Mouse (Mus musculus) myocyte (in vitro differentiated cells): ENCODE results near the gene Napepld. TPM values are rescaled to one million over a fixed set of nuclear protein-coding genes. Genes with fewer than 3 reads are reported as not detected.

Source experiments
- H3K27me3 ChIP-seq: one replicate; pipeline ENCODE4 v1.6.1; 2011; ENCODE audit not compliant: control insufficient read depth, insufficient read depth, insufficient read length
- H3K36me3 ChIP-seq: one replicate; pipeline ENCODE4 v1.6.1; 2011; ENCODE audit not compliant: control insufficient read depth, insufficient read depth
- H3K4me2 ChIP-seq: one replicate; pipeline ENCODE4 v1.6.1; 2011; ENCODE audit warnings: low read depth, control low read depth
- H3K4me3 ChIP-seq: one replicate; pipeline ENCODE4 v1.5.1; 2011; ENCODE audit warnings: mild to moderate bottlenecking, control low read depth, moderate library complexity
- H3K79me2 ChIP-seq: one replicate; pipeline ENCODE4 v1.6.1; 2011; ENCODE audit not compliant: control insufficient read depth, insufficient read depth
- H3ac ChIP-seq: one replicate; pipeline ENCODE4 v1.6.1; 2011; ENCODE audit not compliant: control insufficient read depth, insufficient read length
- CEBPB ChIP-seq: IDR thresholded peaks from 2 replicates; pipeline ENCODE4 v1.6.1; 2011; ENCODE audit warnings: mild to moderate bottlenecking, moderate library complexity; ENCODE audit not compliant: poor library complexity, insufficient read depth, severe bottlenecking
- E2F4 ChIP-seq: IDR thresholded peaks from one replicate; pipeline ENCODE4 v1.6.1; 2011; ENCODE audit warnings: mild to moderate bottlenecking, control low read depth, moderate library complexity; ENCODE audit not compliant: insufficient read depth
- MAX ChIP-seq: IDR thresholded peaks from one replicate; pipeline ENCODE4 v1.6.1; 2011; ENCODE audit warnings: low read depth, mild to moderate bottlenecking, control low read depth
- MYOD1 ChIP-seq, 3 experiments: IDR thresholded peaks; one replicate each; pipeline ENCODE4 v1.6.1; 2011; ENCODE audit warnings: control low read depth in 2 of 3, low read depth in 2 of 3, mild to moderate bottlenecking in 2 of 3, moderate library complexity in 1 of 3; ENCODE audit not compliant: insufficient read length in 2 of 3, control insufficient read depth in 1 of 3
- MYOG ChIP-seq, 3 experiments: IDR thresholded peaks; one replicate each; pipeline ENCODE4 v1.6.1; 2011; ENCODE audit warnings: control low read depth in 2 of 3, low read depth in 2 of 3, mild to moderate bottlenecking in 2 of 3; ENCODE audit not compliant: insufficient read length in 2 of 3, control insufficient read depth in 1 of 3, insufficient read depth in 1 of 3
- POLR2A ChIP-seq: IDR thresholded peaks from one replicate; pipeline ENCODE4 v1.6.1; 2011; ENCODE audit warnings: low read depth, mild to moderate bottlenecking, control low read depth, moderate library complexity; ENCODE audit not compliant: insufficient read length
- POLR2AphosphoS2 ChIP-seq: IDR thresholded peaks from one replicate; pipeline ENCODE4 v1.6.1; 2011; ENCODE audit warnings: low read depth, control low read depth; ENCODE audit not compliant: insufficient read length
- REST ChIP-seq: IDR thresholded peaks from one replicate; pipeline ENCODE4 v1.6.1; 2011; ENCODE audit warnings: mild to moderate bottlenecking, control low read depth, moderate library complexity; ENCODE audit not compliant: insufficient read depth, insufficient read length
- SRF ChIP-seq: IDR thresholded peaks from one replicate; pipeline ENCODE4 v1.6.1; 2011; ENCODE audit warnings: low read depth; ENCODE audit not compliant: control insufficient read depth, insufficient read length
- TCF12 ChIP-seq: IDR thresholded peaks from one replicate; pipeline ENCODE4 v1.6.1; 2011; ENCODE audit warnings: mild to moderate bottlenecking, control low read depth; ENCODE audit not compliant: poor library complexity, insufficient read depth, severe bottlenecking
- TCF3 ChIP-seq: IDR thresholded peaks from one replicate; pipeline ENCODE4 v1.6.1; 2011; ENCODE audit warnings: low read depth, control low read depth; ENCODE audit not compliant: insufficient read length
- USF1 ChIP-seq: IDR thresholded peaks from one replicate; pipeline ENCODE4 v1.6.1; 2011; ENCODE audit warnings: low read depth, mild to moderate bottlenecking, control low read depth, moderate library complexity
- polyA plus RNA-seq: library from polyadenylated mRNA; unstranded; fragments of >200 nt; fragmentation: generic; extraction: Trizol; gene quantifications from one replicate; pipeline ENCODE4 v1.2.1, GENCODE M21; 2012; ENCODE audit warnings: missing spikeins

The Napepld gene
- polyA plus RNA-seq, 1 experiment = 0.66 TPM

GRCm38 (mm10) chr5:21658038-21658437 is 43.2 kb downstream of the Napepld start:
- Histone ChIP-seq H3K4me3 (no peak overlapping the region), H3K27me3 (no peaks in the 10 kb centered on the region), H3ac (no peak overlapping the region), H3K79me2 (no peaks in the 10 kb centered on the region), H3K36me3 (no peaks in the 10 kb centered on the region), H3K4me2 (no peak overlapping the region)
- no peak for TF ChIP-seq CEBPB
- TF ChIP-seq MAX = no peak
- no peak for TF ChIP-seq REST
- no peak for TF ChIP-seq TCF3
- TF ChIP-seq TCF12 = no peak
- TF ChIP-seq USF1 = no peak
- TF ChIP-seq E2F4 = no peak
- TF ChIP-seq MYOD1 (IDR thresholded peaks at IDR 0.05; ENCODE audit: control insufficient read depth in 1 of 3, insufficient read length in 2 of 3, low read depth in 2 of 3) = no peak
- no peak for TF ChIP-seq MYOG (IDR thresholded peaks at IDR 0.05; ENCODE audit: control insufficient read depth in 1 of 3, insufficient read depth in 1 of 3, insufficient read length in 2 of 3, low read depth in 2 of 3)
- TF ChIP-seq POLR2A = no peak
- TF ChIP-seq SRF = no peak
- no peak for TF ChIP-seq POLR2AphosphoS2

DNA sequence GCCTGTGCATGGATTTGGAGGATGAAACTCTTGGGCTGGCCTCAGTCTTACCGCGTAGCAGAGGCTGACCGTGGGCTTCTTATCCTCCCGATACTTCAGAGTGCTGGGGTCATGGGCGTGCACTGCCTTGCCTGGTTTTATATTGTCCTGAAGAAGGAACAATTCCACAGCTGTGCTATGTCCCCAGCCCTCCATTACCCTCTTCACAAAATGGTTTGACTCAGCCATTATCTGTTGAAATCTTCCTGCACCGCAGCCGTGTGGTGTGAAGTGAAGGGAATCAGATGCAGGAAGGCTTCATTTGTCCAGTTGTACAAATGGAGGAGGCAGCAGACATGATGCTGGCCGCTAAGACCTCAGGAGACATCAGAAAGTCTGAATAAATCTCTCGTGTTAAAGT is 44.3 kb downstream of the Napepld start:
- Histone ChIP-seq H3K79me2 (no peaks in the 10 kb centered on the region), H3K4me3 (no peak overlapping the region), H3ac (no peak overlapping the region), H3K36me3 (no peaks in the 10 kb centered on the region), H3K4me2 (no peak overlapping the region), H3K27me3 (no peaks in the 10 kb centered on the region)
- TF ChIP-seq POLR2AphosphoS2 (no peak), USF1 (no peak), REST (no peak)

DNA sequence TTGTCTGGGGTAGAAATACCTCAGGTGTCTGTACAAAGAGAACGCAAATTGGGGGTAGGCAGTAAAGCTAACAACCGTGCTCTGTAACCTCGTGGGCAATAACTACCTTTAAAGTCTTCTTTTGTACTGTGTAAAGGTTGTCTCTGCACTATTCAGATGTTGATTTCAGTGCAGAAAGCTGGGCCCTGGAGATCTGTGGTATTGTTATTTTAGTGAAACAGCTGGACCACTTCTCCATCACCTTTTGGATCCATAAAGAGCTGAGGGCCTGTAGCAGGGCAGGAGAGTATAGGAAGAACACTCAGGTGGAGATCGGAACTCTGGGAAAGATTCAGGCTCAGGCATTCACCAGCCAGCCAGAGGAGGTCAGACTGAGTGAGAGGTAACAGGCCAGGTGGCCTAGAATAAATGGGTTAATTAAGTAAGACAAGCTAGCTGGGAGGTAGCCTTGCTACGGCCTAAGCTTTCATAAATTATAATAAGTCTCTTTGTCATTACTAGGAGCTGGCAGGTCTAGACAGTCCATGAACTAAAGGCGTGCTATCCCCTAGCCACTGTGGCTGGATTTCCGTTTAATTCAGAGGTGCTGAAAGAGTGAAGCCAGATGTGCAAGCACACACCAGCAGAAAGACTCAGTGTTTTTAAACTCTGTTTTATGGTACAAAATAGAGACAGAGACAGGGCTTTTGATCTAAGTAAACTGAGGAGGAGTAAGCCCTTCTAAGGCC is 49.1 kb downstream of the Napepld start:
- Histone ChIP-seq H3K4me2 (no peak overlapping the region), H3K36me3 (peaks cover 6% of the 10 kb centered on the region), H3ac (no peak overlapping the region), H3K79me2 (peaks cover under 1% of the 10 kb centered on the region), H3K27me3 (no peaks in the 10 kb centered on the region), H3K4me3 (no peak overlapping the region)
- TF ChIP-seq SRF (no peak), REST (no peak), USF1 (no peak), POLR2AphosphoS2 (no peak), TCF12 (no peak), TCF3 (no peak), CEBPB (no peak), E2F4 (no peak), POLR2A (no peak), MYOD1 (IDR thresholded peaks at IDR 0.05; ENCODE audit: control insufficient read depth in 1 of 3, insufficient read length in 2 of 3, low read depth in 2 of 3) (no peak), MAX (no peak)

- Histone ChIP-seq H3K36me3 (peaks cover 6% of the 10 kb centered on the region), H3K79me2 (peaks cover 7% of the 10 kb centered on the region), H3K4me2 (no peak overlapping the region), H3ac (no peak overlapping the region), H3K27me3 (no peaks in the 10 kb centered on the region), H3K4me3 (no peak overlapping the region)
- TF ChIP-seq E2F4 (no peak), SRF (no peak), MYOD1 (IDR thresholded peaks at IDR 0.05; ENCODE audit: control insufficient read depth in 1 of 3, insufficient read length in 2 of 3, low read depth in 2 of 3) (no peak), TCF12 (no peak), POLR2AphosphoS2 (no peak), POLR2A (no peak), MYOG (IDR thresholded peaks at IDR 0.05; ENCODE audit: control insufficient read depth in 1 of 3, insufficient read depth in 1 of 3, insufficient read length in 2 of 3, low read depth in 2 of 3) (no peak), REST (no peak)
Observed at GRCm38 (mm10) chr5:21650736-21651135, 50.5 kb downstream of the Napepld start.

DNA sequence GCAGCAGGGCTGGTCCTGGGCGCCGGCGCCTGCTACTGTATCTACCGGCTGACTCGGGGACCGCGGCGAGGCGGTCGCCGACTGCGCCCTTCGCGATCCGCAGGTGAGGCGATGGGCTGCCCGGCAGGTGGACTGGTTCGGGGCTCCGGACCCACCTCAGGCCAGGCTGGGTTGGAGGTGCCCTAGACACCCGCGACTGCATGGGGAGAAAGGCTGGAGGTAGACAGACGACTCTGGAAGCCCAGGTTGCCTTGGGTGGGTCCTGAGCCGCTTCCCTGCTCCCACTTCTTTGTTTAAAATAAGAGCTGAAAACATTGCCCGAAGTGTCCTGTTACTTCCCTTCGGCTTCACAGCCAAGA is 55.1 kb downstream of the Napepld start:
- TF ChIP-seq SRF = no peak
- no peak for TF ChIP-seq E2F4
- TF ChIP-seq MAX = no peak
- TF ChIP-seq TCF12 = no peak
- no peak for TF ChIP-seq CEBPB
- TF ChIP-seq USF1 = no peak
- TF ChIP-seq TCF3 = no peak
- peaks cover 6% of the 10 kb centered on the region for H3K36me3 ChIP-seq
- H3K4me3 ChIP-seq = peak overlapping the region; percentile 50
- peaks cover 7% of the 10 kb centered on the region for H3K79me2 ChIP-seq
- peak overlapping the region; percentile 98 for H3K4me2 ChIP-seq
- H3K27me3 ChIP-seq = no peaks in the 10 kb centered on the region
- H3ac ChIP-seq = peak overlapping the region; percentile 34
